Mouse (Mus musculus) G1E (cell line): ENCODE results near the gene Ptrh2. TPM values are rescaled to one million over a fixed set of nuclear protein-coding genes. Genes with fewer than 3 reads are reported as not detected.

Experiments used
- ATAC-seq: 2 replicates; pipeline ENCODE4 v1.8.0; 2016; ENCODE audit warnings: mild to moderate bottlenecking; ENCODE audit not compliant: insufficient number of reproducible peaks, poor library complexity, low FRiP score, severe bottlenecking; ENCODE audit errors: extremely low read depth
- DNase-seq: peaks from one replicate; pipeline ENCODE4 v3.0.0; 2012; ENCODE audit warnings: low spot score
- H3K27me3 ChIP-seq: 2 replicates; pipeline ENCODE4 v1.6.1; 2012; ENCODE audit warnings: mild to moderate bottlenecking, low read length, inconsistent platforms; ENCODE audit not compliant: insufficient read depth
- H3K36me3 ChIP-seq: replicated peaks from 2 replicates; pipeline ENCODE3; 2012; ENCODE audit warnings: mild to moderate bottlenecking, inconsistent platforms
- H3K4me1 ChIP-seq: 2 replicates; pipeline ENCODE4 v1.6.1; 2012; ENCODE audit warnings: low read depth, low read length, inconsistent platforms, mixed read lengths; ENCODE audit not compliant: insufficient read depth
- H3K4me3 ChIP-seq: 2 replicates; pipeline ENCODE4 v1.5.1; 2012; ENCODE audit warnings: low read depth, mild to moderate bottlenecking, inconsistent platforms, low read length, moderate library complexity, mixed read lengths
- H3K9me3 ChIP-seq: replicated peaks from 2 replicates; pipeline ENCODE4 v1.6.1; 2012; ENCODE audit warnings: inconsistent platforms
- CTCF ChIP-seq: IDR thresholded peaks from 2 replicates; pipeline ENCODE4 v1.5.1; 2012; ENCODE audit warnings: low read depth, low read length, inconsistent platforms, mixed read lengths
- GATA1 ChIP-seq: IDR thresholded peaks from 2 replicates; pipeline ENCODE4 v1.6.1; 2012; ENCODE audit warnings: borderline replicate concordance, low read length, inconsistent platforms, mixed read lengths
- GATA2 ChIP-seq: IDR thresholded peaks from 2 replicates; pipeline ENCODE4 v1.6.1; 2012; ENCODE audit warnings: low read depth, low read length, inconsistent platforms, borderline replicate concordance
- POLR2AphosphoS5 ChIP-seq: IDR thresholded peaks from 2 replicates; pipeline ENCODE4 v1.6.1; 2012; ENCODE audit warnings: low read depth, low read length, inconsistent platforms; ENCODE audit not compliant: insufficient replicate concordance
- TAL1 ChIP-seq: conservative IDR thresholded peaks from 2 replicates; pipeline ENCODE4 v1.6.1; 2012; ENCODE audit warnings: low read depth, low read length, inconsistent platforms, mixed read lengths
- polyA plus RNA-seq: library from polyadenylated mRNA; stranded (reverse); fragments of >175 nt; gene quantifications from 2 replicates; pipeline ENCODE4 v1.2.3, GENCODE M21; 2012
- total RNA-seq, 2 experiments: library from RNA; stranded (forward) in 1 of 2; stranded (reverse) in 1 of 2; fragments of 200-1000 nt in 1 of 2; fragments of >200 nt in 1 of 2; fragmentation: Nextera tagmentation in 1 of 2; gene quantifications; 2 replicates each; pipeline ENCODE4 v1.2.3; 2014 to 2017

The Ptrh2 gene
- total and polyA plus RNA-seq, 3 experiments: 1.7 to 41.0 (median 29.6) TPM

GRCm38 (mm10) chr11:86691956-86692355, 8.2 kb downstream of the Ptrh2 start:
- Histone ChIP-seq H3K4me3 (no peak overlapping the region), H3K36me3 (peaks cover 91% of the 10 kb centered on the region), H3K27me3 (no peaks in the 10 kb centered on the region), H3K4me1 (peaks cover 29% of the 10 kb centered on the region), H3K9me3 (no peaks in the 10 kb centered on the region)
- TF ChIP-seq TAL1 (no peak), CTCF (no peak), GATA2 (no peak), GATA1 (no peak), POLR2AphosphoS5 (no peak)
- DNase-seq (no peak), ATAC-seq (no peak)

GRCm38 (mm10) chr11:86692546-86692945, 8.8 kb downstream of the Ptrh2 start:
- TF ChIP-seq GATA2 (no peak), POLR2AphosphoS5 (no peak), TAL1 (no peak), CTCF (no peak), GATA1 (no peak)
- Histone ChIP-seq H3K4me1 (peaks cover 28% of the 10 kb centered on the region), H3K27me3 (no peaks in the 10 kb centered on the region), H3K4me3 (no peak overlapping the region), H3K9me3 (no peaks in the 10 kb centered on the region), H3K36me3 (peaks cover 91% of the 10 kb centered on the region)
- ATAC-seq (no peak), DNase-seq (no peak)

GRCm38 (mm10) chr11:86695461-86695860, 11.7 kb downstream of the Ptrh2 start:
- no peak for DNase-seq
- Histone ChIP-seq H3K27me3 (no peaks in the 10 kb centered on the region), H3K9me3 (no peaks in the 10 kb centered on the region), H3K4me3 (no peak overlapping the region), H3K36me3 (peaks cover 91% of the 10 kb centered on the region), H3K4me1 (peaks cover 18% of the 10 kb centered on the region)
- TF ChIP-seq POLR2AphosphoS5 (no peak), TAL1 (no peak), GATA1 (no peak), GATA2 (no peak), CTCF (no peak)
- no peak for ATAC-seq

- no peaks in the 10 kb centered on the region for H3K27me3 ChIP-seq
- no peak for DNase-seq
Observed at GRCm38 (mm10) chr11:86701151-86701550, 17.4 kb downstream of the Ptrh2 start.

GRCm38 (mm10) chr11:86714606-86715005, 30.8 kb downstream of the Ptrh2 start:
- ATAC-seq: no peak

More at GRCm38 (mm10) chr11:86701151-86701550, 17.4 kb downstream of the Ptrh2 start:
- TF ChIP-seq POLR2AphosphoS5: no peak
- no peak for TF ChIP-seq GATA1
- no peak for TF ChIP-seq TAL1
- TF ChIP-seq GATA2: no peak
- TF ChIP-seq CTCF: no peak
- no peak overlapping the region for H3K4me3 ChIP-seq
- H3K4me1 ChIP-seq: peaks cover 10% of the 10 kb centered on the region
- no peak for ATAC-seq
- no peaks in the 10 kb centered on the region for H3K9me3 ChIP-seq
- peaks cover 91% of the 10 kb centered on the region for H3K36me3 ChIP-seq

GRCm38 (mm10) chr11:86717306-86718065, 33.7 kb downstream of the Ptrh2 start:
- DNase-seq: no peak
- no peaks in the 10 kb centered on the region for H3K27me3 ChIP-seq
- peaks cover 3% of the 10 kb centered on the region; the same call in 1 of the 2 replicates for H3K4me1 ChIP-seq
- no peak for ATAC-seq
- TF ChIP-seq TAL1: no peak
- no peak for TF ChIP-seq POLR2AphosphoS5
- TF ChIP-seq GATA1: no peak
- no peak for TF ChIP-seq GATA2
- TF ChIP-seq CTCF: no peak
- H3K36me3 ChIP-seq: peaks cover 86% of the 10 kb centered on the region
- no peaks in the 10 kb centered on the region for H3K9me3 ChIP-seq
- no peak overlapping the region for H3K4me3 ChIP-seq

More at GRCm38 (mm10) chr11:86714606-86715005, 30.8 kb downstream of the Ptrh2 start:
- Histone ChIP-seq H3K4me3 (no peak overlapping the region), H3K36me3 (peaks cover 88% of the 10 kb centered on the region), H3K27me3 (no peaks in the 10 kb centered on the region), H3K9me3 (no peaks in the 10 kb centered on the region), H3K4me1 (peaks cover 3% of the 10 kb centered on the region; the same call in 1 of the 2 replicates)
- TF ChIP-seq GATA1 (no peak), POLR2AphosphoS5 (no peak), CTCF (no peak)
- DNase-seq: no peak
